Mouse (Mus musculus) subcutaneous adipose tissue, adult 2 months (tissue): ENCODE results near the gene Sval1. TPM values are rescaled to one million over a fixed set of nuclear protein-coding genes. Genes with fewer than 3 reads are reported as not detected.

ENCODE experiments used
- polyA plus RNA-seq: library from polyadenylated mRNA; depleted of rRNA; stranded (reverse); fragments of >200 nt; gene quantifications from 2 replicates; pipeline ENCODE4 v1.2.3, GENCODE M21; 2012; ENCODE audit warnings: low replicate concordance; rRNA removed

The Sval1 gene
- polyA plus RNA-seq = not detected in 2 replicates

GRCm38 (mm10) chr6:41951330-41951729, at the start of gene Sval1:
Gene Sval1, plus strand, starts transcription at chr6:41951630.

GRCm38 (mm10) chr6:41967840-41968239, 16.4 kb downstream of the Sval1 start, which contains the start of gene Sval3:
Gene Sval3, plus strand, starts transcription at chr6:41968140.

Other genes starting within 250 kb of the Sval1 start
- gene Kel, start 247.3 kb upstream of the Sval1 start, polyA plus RNA-seq = not detected in 2 replicates
- gene Olfr459, start 176.5 kb upstream of the Sval1 start, polyA plus RNA-seq = not detected in 2 replicates
- gene Pip, start 104.1 kb upstream of the Sval1 start, polyA plus RNA-seq = not detected in 2 replicates
- not detected in 2 replicates for gene Sval2, start 98.6 kb upstream of the Sval1 start, polyA plus RNA-seq
- gene Sval3, start 16.5 kb downstream of the Sval1 start, polyA plus RNA-seq = not detected in 2 replicates
- gene Sva, start 86.8 kb downstream of the Sval1 start, polyA plus RNA-seq = 0.43 TPM in 1 of 2 replicates, not detected in the other
- not detected in 2 replicates for gene Tas2r139, start 189.3 kb downstream of the Sval1 start, polyA plus RNA-seq